Mouse (Mus musculus): Measurements from ENCODE around the gene Zyg11a. TPM values are rescaled to one million over a fixed set of nuclear protein-coding genes. Genes with fewer than 3 reads are reported as not detected.

Zyg11a gene
- polyA plus RNA-seq (2012; fragmentation: generic; extraction: Trizol) = not detected

GRCm38 (mm10) chr4:108217332-108218179 is at the start of gene Zyg11a:
TSS of gene Zyg11a (minus strand) at chr4:108218048.

GRCm38 (mm10) chr4:108165152-108165895 is 52.5 kb downstream of the Zyg11a start, which contains the start of gene Echdc2:
TSS of gene Echdc2 (plus strand) at chr4:108165437.

GRCm38 (mm10) chr4:108144880-108145279 is 73.0 kb downstream of the Zyg11a start, which contains the start of gene Scp2:
TSS of gene Scp2 (minus strand) at chr4:108144998.

Other genes with a start within 250 kb of the Zyg11a start
- not detected for gene Slc1a7, start 249.7 kb downstream of the Zyg11a start, polyA plus RNA-seq (2012; fragmentation: generic; extraction: Trizol)
- gene Podn, start 121.6 kb downstream of the Zyg11a start, polyA plus RNA-seq (2012; fragmentation: generic; extraction: Trizol) = 1 to 10 TPM in 1 of 2 experiments, under 1 TPM in 1; 0.04 to 1.7 TPM
- gene Scp2, start 73.0 kb downstream of the Zyg11a start, polyA plus RNA-seq (2012; fragmentation: generic; extraction: Trizol) = 10 to 100 TPM; 24.8 to 77.9 TPM
- 10 to 100 TPM in 1 of 2 experiments, 1 to 10 TPM in 1; 9.9 to 35.6 TPM for gene Echdc2, start 52.6 kb downstream of the Zyg11a start, polyA plus RNA-seq (2012; fragmentation: generic; extraction: Trizol)
- gene Zyg11b, start 83.0 kb upstream of the Zyg11a start, polyA plus RNA-seq (2012; fragmentation: generic; extraction: Trizol) = 1 to 10 TPM in 1 of 2 experiments, under 1 TPM in 1; 0.44 to 4.1 TPM
- 10 to 100 TPM; 16.3 to 30.0 TPM for gene Coa7, start 110.1 kb upstream of the Zyg11a start, polyA plus RNA-seq (2012; fragmentation: generic; extraction: Trizol)
- not detected for gene Shisal2a, start 165.3 kb upstream of the Zyg11a start, polyA plus RNA-seq (2012; fragmentation: generic; extraction: Trizol)
- not detected for gene Gpx7, start 188.9 kb upstream of the Zyg11a start, polyA plus RNA-seq (2012; fragmentation: generic; extraction: Trizol)
- 1 to 10 TPM in 1 of 2 experiments, under 1 TPM in 1; 0.40 to 8.9 TPM for gene Tut4, start 241.4 kb upstream of the Zyg11a start, polyA plus RNA-seq (2012; fragmentation: generic; extraction: Trizol)